ENCODE assay signal across 7 mouse cellular contexts in the genomic region with DNA sequence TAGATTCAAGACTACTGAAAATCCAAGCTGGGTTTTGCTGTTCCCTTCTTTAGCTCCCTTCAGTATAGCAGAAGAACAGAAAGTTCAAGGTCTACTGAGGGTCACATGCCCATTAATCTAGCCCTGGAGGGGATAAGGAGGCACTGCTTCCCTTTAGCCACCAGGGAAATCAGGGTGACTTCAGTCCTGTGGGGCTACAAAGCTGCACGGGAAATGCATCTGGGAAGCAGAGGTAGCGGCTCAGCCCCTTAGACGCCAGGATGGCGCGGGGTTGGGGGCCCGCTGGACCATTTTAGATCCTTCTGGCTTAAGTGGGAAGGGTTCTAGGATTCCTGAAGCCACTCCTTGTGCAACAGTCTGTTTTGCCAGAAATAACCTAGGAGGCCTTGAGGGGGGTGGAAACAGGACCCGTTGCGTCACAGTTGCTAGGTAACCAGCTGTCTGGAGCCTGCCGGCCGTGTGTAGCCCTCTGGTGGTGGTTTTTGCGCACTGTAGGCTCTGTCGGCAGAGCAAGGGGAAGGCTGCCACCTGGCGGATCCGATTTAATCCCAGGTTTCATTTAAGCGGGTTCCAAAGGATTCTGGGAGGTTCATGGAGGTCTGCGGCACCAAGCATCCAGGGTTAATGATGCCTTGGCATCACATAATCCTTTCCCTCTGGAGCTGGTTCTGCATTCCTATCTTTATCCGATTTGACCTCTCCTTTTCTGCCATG. TPM values are rescaled to one million over a fixed set of nuclear protein-coding genes. Genes with fewer than 3 reads are reported as not detected.
DNase-seq lines count a peak whose midpoint lies in the region; ATAC-seq and TF ChIP-seq lines count a peak whose summit lies in the region.

No protein-coding gene starts in this region.

- peak; percentile 86 for ATAC-seq in embryonic facial prominence, embryonic 12.5 days (ENCODE audit: insufficient number of reproducible peaks, insufficient read depth, low FRiP score, low TSS enrichment)
- ATAC-seq in midbrain, embryonic 13.5 days = peak; percentile 95

- TF ChIP-seq CTCF in small intestine, adult 2 months (IDR thresholded peaks at IDR 0.05; ENCODE audit: extremely low read depth, insufficient read length, insufficient replicate concordance, low read depth, low read length) = peak; percentile 99

- H3K27me3 ChIP-seq in embryonic facial prominence, embryonic 12.5 days = no peaks in the 10 kb centered on the region
- no peaks in the 10 kb centered on the region for H3K27me3 ChIP-seq in limb, embryonic 10.5 days (ENCODE audit: low read depth, poor library complexity, severe bottlenecking)
- H3K27me3 ChIP-seq in midbrain, embryonic 13.5 days = no peaks in the 10 kb centered on the region
- no peaks in the 10 kb centered on the region for H3K27me3 ChIP-seq in small intestine, adult 2 months (ENCODE audit: control insufficient read depth, insufficient read depth, low read length)

- H3K36me3 ChIP-seq in embryonic facial prominence, embryonic 12.5 days = peaks cover 37% of the 10 kb centered on the region
- peaks cover 43% of the 10 kb centered on the region for H3K36me3 ChIP-seq in limb, embryonic 10.5 days
- H3K36me3 ChIP-seq in midbrain, embryonic 13.5 days = peaks cover 42% of the 10 kb centered on the region
- H3K36me3 ChIP-seq in small intestine, adult 2 months (ENCODE audit: control insufficient read depth, insufficient read depth, low read length) = no peaks in the 10 kb centered on the region

- H3K27ac ChIP-seq in embryonic facial prominence, embryonic 12.5 days = peak overlapping the region; percentile 65
- peak overlapping the region; percentile 71 for H3K27ac ChIP-seq in limb, embryonic 10.5 days
- peak overlapping the region; percentile 64 for H3K27ac ChIP-seq in midbrain, embryonic 13.5 days
- no peak overlapping the region for H3K27ac ChIP-seq in small intestine, adult 2 months (ENCODE audit: insufficient read depth, low read depth, low read length)

- no peak for TF ChIP-seq POLR2A in small intestine, adult 2 months (IDR thresholded peaks at IDR 0.05; ENCODE audit: low read depth, low read length)

- peaks cover 10% of the 10 kb centered on the region for H3K4me1 ChIP-seq in embryonic facial prominence, embryonic 12.5 days
- peaks cover 17% of the 10 kb centered on the region for H3K4me1 ChIP-seq in limb, embryonic 10.5 days
- H3K4me1 ChIP-seq in midbrain, embryonic 13.5 days (replicated peaks) = peaks cover 21% of the 10 kb centered on the region
- H3K4me1 ChIP-seq in small intestine, adult 2 months (ENCODE audit: control insufficient read depth, insufficient read depth, insufficient read length, low read length) = no peaks in the 10 kb centered on the region

- peak overlapping the region; percentile 38 for H3K4me2 ChIP-seq in embryonic facial prominence, embryonic 12.5 days (replicated peaks)
- peak overlapping the region; percentile 43 for H3K4me2 ChIP-seq in midbrain, embryonic 13.5 days (replicated peaks)

- H3K9me3 ChIP-seq in embryonic facial prominence, embryonic 12.5 days = 0 out of 2 replicates have a peak, but pooled peaks cover 5% of the 10 kb centered on the region
- H3K9me3 ChIP-seq in limb, embryonic 10.5 days (replicated peaks) = no peaks in the 10 kb centered on the region
- peaks cover 3% of the 10 kb centered on the region; the same call in 1 of the 2 replicates for H3K9me3 ChIP-seq in midbrain, embryonic 13.5 days

- 3% methylated on average over 17 of the region's 17 CpGs for WGBS in embryonic facial prominence, embryonic 12.5 days
- WGBS in limb, embryonic 10.5 days = 10% methylated on average over 17 of the region's 17 CpGs
- WGBS in midbrain, embryonic 13.5 days = 6% methylated on average over 17 of the region's 17 CpGs
- WGBS in small intestine, adult 2 months = 11% methylated on average over 17 of the region's 17 CpGs

- peak overlapping the region; percentile 25 for H3K9ac ChIP-seq in embryonic facial prominence, embryonic 12.5 days
- H3K9ac ChIP-seq in midbrain, embryonic 13.5 days (replicated peaks) = peak overlapping the region; percentile 40; the same call in 1 of the 2 replicates

- peak; percentile 97 for DNase-seq in adrenal gland, postnatal 14 days
- peak; percentile 93 to 94 for DNase-seq in heart, adult 18-20 months
- DNase-seq in kidney, adult 18-20 months = peak; percentile 94
- peak; percentile 97 for DNase-seq in limb, embryonic 10.5 days (ENCODE audit: low spot score)

- peak overlapping the region; percentile 14; the same call in 1 of the 2 replicates for H3K4me3 ChIP-seq in embryonic facial prominence, embryonic 12.5 days
- H3K4me3 ChIP-seq in limb, embryonic 10.5 days = peak overlapping the region; percentile 34
- peak overlapping the region; percentile 11; the same call in 1 of the 2 replicates for H3K4me3 ChIP-seq in midbrain, embryonic 13.5 days (replicated peaks)
- no peak overlapping the region for H3K4me3 ChIP-seq in small intestine, adult 2 months (ENCODE audit: low read depth, low read length)

RNA-seq across cellular contexts. Expression of a gene that starts 13.3 kb away (rescaled TPM):
- total RNA-seq in adrenal gland, postnatal 14 days (2021) = 67.4 and 89.2 TPM in 2 replicates
- 33.1 and 33.7 TPM in 2 replicates for polyA plus RNA-seq in embryonic facial prominence, embryonic 12.5 days (2016; fragmentation: Nextera tagmentation; extraction: Ambion mirVana)
- 100 to 1,000 TPM; 249 to 266 TPM for total RNA-seq in heart, adult 18-20 months (2021)
- 13.9 and 18.9 TPM in 2 replicates for polyA plus RNA-seq in limb, embryonic 10.5 days (2016; fragmentation: Nextera tagmentation; extraction: Ambion mirVana)
- polyA plus RNA-seq in midbrain, embryonic 13.5 days (2015; fragmentation: Nextera tagmentation; extraction: Ambion mirVana) = 35.5 and 42.9 TPM in 2 replicates
- polyA plus RNA-seq in small intestine, adult 2 months (2012; rRNA removed) = 4.5 and 5.6 TPM in 2 replicates

RNA-seq across cellular contexts. Expression of a gene that starts 38.0 kb away (rescaled TPM):
- 15.4 and 21.7 TPM in 2 replicates for total RNA-seq in adrenal gland, postnatal 14 days (2021)
- polyA plus RNA-seq in embryonic facial prominence, embryonic 12.5 days (2016; fragmentation: Nextera tagmentation; extraction: Ambion mirVana) = 28.0 and 28.7 TPM in 2 replicates
- 10 to 100 TPM in 1 of 2 experiments, 1 to 10 TPM in 1; 6.6 to 10.9 TPM for total RNA-seq in heart, adult 18-20 months (2021)
- 31.6 and 33.8 TPM in 2 replicates for polyA plus RNA-seq in limb, embryonic 10.5 days (2016; fragmentation: Nextera tagmentation; extraction: Ambion mirVana)
- polyA plus RNA-seq in midbrain, embryonic 13.5 days (2015; fragmentation: Nextera tagmentation; extraction: Ambion mirVana) = 20.0 and 23.6 TPM in 2 replicates
- polyA plus RNA-seq in small intestine, adult 2 months (2012; rRNA removed) = 13.1 and 20.5 TPM in 2 replicates

RNA-seq across cellular contexts. Expression of a gene that starts 52.5 kb away (rescaled TPM):
- 85.9 and 116 TPM in 2 replicates for total RNA-seq in adrenal gland, postnatal 14 days (2021)
- 11.7 and 11.8 TPM in 2 replicates for polyA plus RNA-seq in embryonic facial prominence, embryonic 12.5 days (2016; fragmentation: Nextera tagmentation; extraction: Ambion mirVana)
- total RNA-seq in heart, adult 18-20 months (2021) = 1 to 10 TPM; 3.0 to 3.1 TPM
- 2.4 and 4.2 TPM in 2 replicates for polyA plus RNA-seq in limb, embryonic 10.5 days (2016; fragmentation: Nextera tagmentation; extraction: Ambion mirVana)
- polyA plus RNA-seq in midbrain, embryonic 13.5 days (2015; fragmentation: Nextera tagmentation; extraction: Ambion mirVana) = 8.5 and 12.5 TPM in 2 replicates
- polyA plus RNA-seq in small intestine, adult 2 months (2012; rRNA removed) = 4.2 and 6.5 TPM in 2 replicates

RNA-seq across cellular contexts. Expression of a gene that starts 53.1 kb away (rescaled TPM):
- total RNA-seq in adrenal gland, postnatal 14 days (2021) = 98.3 and 99.4 TPM in 2 replicates
- polyA plus RNA-seq in embryonic facial prominence, embryonic 12.5 days (2016; fragmentation: Nextera tagmentation; extraction: Ambion mirVana) = 101 and 104 TPM in 2 replicates
- 100 to 1,000 TPM; 107 to 108 TPM for total RNA-seq in heart, adult 18-20 months (2021)
- 68.0 and 75.5 TPM in 2 replicates for polyA plus RNA-seq in limb, embryonic 10.5 days (2016; fragmentation: Nextera tagmentation; extraction: Ambion mirVana)
- 18.6 and 25.7 TPM in 2 replicates for polyA plus RNA-seq in midbrain, embryonic 13.5 days (2015; fragmentation: Nextera tagmentation; extraction: Ambion mirVana)
- 4.3 and 6.3 TPM in 2 replicates for polyA plus RNA-seq in small intestine, adult 2 months (2012; rRNA removed)
